Mouse (Mus musculus) liver, embryonic 14.5 days (tissue): ENCODE data around the gene Lrmda.

Experiments
- CTCF ChIP-seq: IDR thresholded peaks from 2 replicates; pipeline ENCODE4 v1.5.1; 2016; ENCODE audit warnings: antibody characterized with exemption, low read depth, control low read depth
- EP300 ChIP-seq: IDR thresholded peaks from 2 replicates; pipeline ENCODE4 v1.6.1; 2016; ENCODE audit warnings: antibody characterized with exemption, low read depth

- TF ChIP-seq CTCF (no peak), EP300 (no peak)
These were observed 992.5 kb downstream of the Lrmda start for GRCm38 (mm10) chr14:23011989-23012388.
